Mouse (Mus musculus) erythroblast, embryonic 14.5 days (primary cell): Measurements from ENCODE around the gene Olfr556. TPM values are rescaled to one million over a fixed set of nuclear protein-coding genes. Genes with fewer than 3 reads are reported as not detected.
"Not testable (repeated sequence)": the region's sequence is repeated elsewhere in the genome, so short reads cannot be mapped to it uniquely, and the experiment has no call there.

Source experiments
- H3K27me3 ChIP-seq: 2 replicates; pipeline ENCODE4 v1.6.1; 2012; ENCODE audit warnings: inconsistent platforms; ENCODE audit not compliant: control insufficient read depth
- H3K36me3 ChIP-seq: 2 replicates; pipeline ENCODE4 v1.6.1; 2012; ENCODE audit warnings: mild to moderate bottlenecking, inconsistent platforms; ENCODE audit not compliant: control insufficient read depth
- H3K4me1 ChIP-seq: 2 replicates; pipeline ENCODE4 v1.6.1; 2012; ENCODE audit warnings: inconsistent platforms; ENCODE audit not compliant: control insufficient read depth
- H3K4me3 ChIP-seq: replicated peaks from 2 replicates; pipeline ENCODE3; 2012; ENCODE audit warnings: moderate library complexity, mild to moderate bottlenecking, inconsistent platforms
- H3K9me3 ChIP-seq: 2 replicates; pipeline ENCODE4 v1.6.1; 2012; ENCODE audit warnings: low read length, inconsistent platforms, mixed read lengths; ENCODE audit not compliant: control insufficient read depth
- GATA1 ChIP-seq: IDR thresholded peaks from 2 replicates; pipeline ENCODE4 v1.6.1; 2012; ENCODE audit warnings: low read length, inconsistent platforms, mixed read lengths
- TAL1 ChIP-seq: IDR thresholded peaks from 3 replicates; pipeline ENCODE4 v1.6.1; 2012; ENCODE audit warnings: low read length, inconsistent platforms, mixed read lengths
- polyA plus RNA-seq: library from polyadenylated mRNA; stranded (reverse); fragments of >175 nt; gene quantifications from 2 replicates; pipeline ENCODE4 v1.2.3, GENCODE M21; 2012

Gene Olfr556
- polyA plus RNA-seq: not detected in 2 replicates

DNA sequence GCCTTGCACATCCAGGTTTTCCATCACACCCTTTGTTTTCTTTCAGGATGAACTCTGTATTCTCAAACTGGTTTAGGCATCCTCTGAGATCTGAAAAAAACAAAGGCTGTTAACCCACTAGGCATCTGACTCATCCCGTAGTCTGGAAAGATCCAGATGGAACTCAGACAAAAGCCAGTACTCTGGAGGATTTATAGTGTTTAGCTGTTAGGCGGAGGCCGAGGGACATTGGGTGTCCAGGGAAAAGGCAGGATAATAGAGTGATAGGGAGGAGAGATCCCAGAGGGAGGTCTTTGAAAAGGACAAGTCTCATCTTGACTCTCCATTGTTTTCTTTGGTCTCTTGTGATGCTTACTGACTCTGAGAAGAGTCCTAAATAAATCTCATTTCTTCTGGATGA, at the start of gene Olfr556:
Gene Olfr556, plus strand, starts transcription at position 301 of the 400 bp plus-strand sequence.
- H3K4me3 ChIP-seq: no peak within 1 kb of the TSS
- TF ChIP-seq TAL1 (no peak), GATA1 (no peak)
- H3K9me3 ChIP-seq: no peaks in the 10 kb centered on the region
- H3K27me3 ChIP-seq: no peaks in the 10 kb centered on the region
- H3K36me3 ChIP-seq: no peaks in the 10 kb centered on the region
- H3K4me1 ChIP-seq: no peaks in the 10 kb centered on the region

DNA sequence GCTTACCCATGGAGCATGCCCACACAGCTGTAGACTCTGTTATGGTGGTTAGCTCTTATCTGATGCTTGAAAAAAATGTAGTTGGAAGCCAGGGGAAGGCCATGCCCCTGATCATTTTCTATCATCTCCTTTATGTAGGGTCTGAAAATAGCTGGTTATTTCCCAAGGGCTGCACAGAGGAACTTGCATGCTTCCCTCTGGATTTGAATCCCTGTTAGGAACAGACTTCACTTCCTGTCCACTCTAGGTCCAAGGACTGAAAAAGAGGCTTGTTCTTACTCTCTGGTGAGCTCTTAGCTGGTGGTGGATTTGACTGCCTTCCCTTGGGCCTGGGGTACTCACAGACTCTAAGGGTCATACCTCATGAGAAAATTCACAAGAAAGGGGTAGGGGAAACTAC, 46.6 kb upstream of the Olfr556 start, which contains the start of gene Olfr553:
Gene Olfr553, minus strand, starts transcription at position 101 of the 400 bp plus-strand sequence.
- no peaks in the 10 kb centered on the region for H3K4me1 ChIP-seq
- no peaks in the 10 kb centered on the region for H3K9me3 ChIP-seq
- no peak within 1 kb of the TSS for H3K4me3 ChIP-seq
- no peaks in the 10 kb centered on the region for H3K27me3 ChIP-seq
- TF ChIP-seq TAL1: no peak
- no peak for TF ChIP-seq GATA1
- no peaks in the 10 kb centered on the region for H3K36me3 ChIP-seq

DNA sequence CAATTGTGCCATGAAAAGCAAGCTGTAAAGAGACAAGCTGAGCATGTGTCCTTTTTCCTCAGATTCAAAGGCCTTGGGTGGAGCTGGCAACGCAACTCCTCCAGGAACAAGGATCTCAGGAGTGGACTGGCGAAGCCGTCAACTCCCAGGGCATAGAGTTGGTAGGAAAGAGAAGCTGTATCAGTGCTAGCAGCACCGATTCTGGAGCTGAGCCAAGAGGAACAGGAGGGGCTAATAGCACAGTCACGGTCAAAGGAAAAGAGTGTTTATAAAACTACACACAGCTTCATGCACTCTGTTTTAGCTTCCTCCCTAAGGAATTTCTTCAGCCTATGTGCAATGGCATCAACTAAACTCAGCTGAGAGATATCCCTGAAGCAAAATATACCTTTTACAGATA, 45.1 kb upstream of the Olfr556 start:
- Histone ChIP-seq H3K36me3 (no peaks in the 10 kb centered on the region), H3K4me3 (no peak overlapping the region), H3K27me3 (no peaks in the 10 kb centered on the region), H3K4me1 (no peaks in the 10 kb centered on the region), H3K9me3 (no peaks in the 10 kb centered on the region)
- TF ChIP-seq GATA1 (no peak), TAL1 (no peak)

DNA sequence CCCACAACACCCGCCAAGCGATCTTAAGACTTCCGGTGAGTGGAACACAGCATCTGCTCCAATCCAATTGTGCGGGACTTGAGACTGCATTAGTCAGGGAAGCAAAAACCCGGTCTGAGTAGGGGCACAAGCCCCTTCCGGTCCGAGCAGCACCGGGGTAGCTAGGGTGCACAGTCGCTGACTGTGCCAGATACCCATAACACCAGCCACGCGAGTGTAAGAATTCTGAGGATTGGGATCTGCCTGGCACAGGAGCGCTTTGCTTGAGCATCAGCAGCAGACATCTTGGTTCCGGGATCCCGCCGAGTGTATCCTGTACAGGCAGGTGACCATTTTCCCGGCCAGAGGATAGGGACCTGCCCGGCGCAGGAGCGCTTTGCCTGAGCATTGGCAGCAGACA, 44.3 kb upstream of the Olfr556 start:
- H3K27me3 ChIP-seq, H3K36me3 ChIP-seq, H3K4me3 ChIP-seq: not testable (repeated sequence)

GRCm38 (mm10) chr7:102636665-102637064, 28.0 kb upstream of the Olfr556 start:
- Histone ChIP-seq H3K4me1 (no peaks in the 10 kb centered on the region), H3K4me3 (no peak overlapping the region), H3K36me3 (no peaks in the 10 kb centered on the region), H3K9me3 (no peaks in the 10 kb centered on the region), H3K27me3 (no peaks in the 10 kb centered on the region)
- TF ChIP-seq GATA1 (no peak), TAL1 (no peak)

More for the DNA sequence above, 44.3 kb upstream of the Olfr556 start:
- not testable (repeated sequence) for H3K9me3 ChIP-seq, H3K4me1 ChIP-seq

DNA sequence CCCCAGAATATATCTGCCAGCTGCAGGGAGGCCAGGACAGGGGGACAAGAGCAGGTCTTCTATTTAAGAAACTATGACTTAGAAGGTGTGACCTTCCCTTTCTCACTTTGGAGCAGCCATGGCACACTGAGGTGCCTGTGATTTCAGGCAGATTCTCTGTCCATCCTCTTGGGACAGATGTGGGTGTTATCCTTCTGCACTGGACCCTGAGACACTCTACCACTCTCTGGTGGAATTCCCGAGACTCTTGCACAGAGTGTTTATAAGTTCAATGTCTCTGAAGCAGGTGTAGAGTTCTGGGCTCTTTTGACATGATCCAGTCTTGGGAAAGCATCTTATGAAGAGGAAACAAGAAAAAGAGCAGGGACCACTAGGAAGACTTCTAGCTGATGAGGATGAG, 26.6 kb upstream of the Olfr556 start, which contains the start of gene Olfr554:
Gene Olfr554, plus strand, starts transcription at position 301 of the 400 bp plus-strand sequence.
- TF ChIP-seq GATA1 (no peak), TAL1 (no peak)
- no peaks in the 10 kb centered on the region for H3K4me1 ChIP-seq
- H3K4me3 ChIP-seq: no peak within 1 kb of the TSS
- H3K9me3 ChIP-seq: no peaks in the 10 kb centered on the region
- H3K36me3 ChIP-seq: no peaks in the 10 kb centered on the region
- H3K27me3 ChIP-seq: no peaks in the 10 kb centered on the region

- H3K4me3 ChIP-seq, H3K4me1 ChIP-seq, H3K36me3 ChIP-seq, H3K9me3 ChIP-seq, H3K27me3 ChIP-seq: not testable (repeated sequence)
Measured at GRCm38 (mm10) chr7:102644945-102645344, 19.8 kb upstream of the Olfr556 start.

DNA sequence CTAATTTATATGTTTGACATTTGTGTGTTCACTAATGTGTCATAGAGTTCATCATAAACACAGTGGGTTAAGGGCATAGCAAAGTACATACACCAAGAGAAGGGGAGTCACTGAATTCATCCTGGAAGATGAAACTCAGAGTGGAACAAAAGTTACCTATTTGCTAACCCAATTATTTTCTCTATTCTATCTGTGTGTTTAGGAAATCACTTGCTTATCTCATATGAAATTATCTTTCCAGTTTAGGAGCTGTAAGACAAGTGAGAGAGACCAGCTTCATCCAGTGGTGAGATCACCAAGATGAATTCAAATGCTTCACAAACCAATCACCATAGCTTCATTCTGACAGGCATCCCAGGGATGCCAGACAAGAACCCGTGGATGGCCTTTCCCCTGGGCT, 6.2 kb upstream of the Olfr556 start, which contains the start of gene Olfr555:
Gene Olfr555, plus strand, starts transcription at position 301 of the 400 bp plus-strand sequence.
- H3K9me3 ChIP-seq: no peaks in the 10 kb centered on the region
- TF ChIP-seq TAL1 (no peak), GATA1 (no peak)
- H3K4me1 ChIP-seq: no peaks in the 10 kb centered on the region
- no peaks in the 10 kb centered on the region for H3K27me3 ChIP-seq
- no peak within 1 kb of the TSS for H3K4me3 ChIP-seq
- no peaks in the 10 kb centered on the region for H3K36me3 ChIP-seq

DNA sequence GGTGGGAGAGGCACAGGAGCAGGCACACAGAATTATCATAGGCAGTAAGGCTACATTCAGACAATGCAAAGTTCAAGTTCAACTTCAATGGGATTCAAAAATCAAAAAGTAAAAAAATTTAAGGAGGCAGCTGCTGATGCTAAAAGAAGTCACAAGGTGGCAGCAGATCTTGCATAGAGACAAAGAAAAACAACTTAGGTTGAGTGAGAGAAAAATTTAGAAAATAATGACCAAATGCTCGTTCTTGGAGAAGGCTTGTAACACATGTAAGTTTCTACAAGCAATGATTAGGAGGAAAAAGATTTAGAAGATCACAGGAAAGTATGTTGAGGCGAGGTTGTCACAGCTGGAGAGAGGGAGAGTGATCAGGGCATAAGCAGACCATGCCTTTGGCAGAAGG, 679 bp downstream of the Olfr556 start:
- TF ChIP-seq GATA1: no peak
- no peak for TF ChIP-seq TAL1
- Histone ChIP-seq H3K9me3 (no peaks in the 10 kb centered on the region), H3K4me1 (no peaks in the 10 kb centered on the region), H3K36me3 (no peaks in the 10 kb centered on the region), H3K27me3 (no peaks in the 10 kb centered on the region), H3K4me3 (no peak overlapping the region)

DNA sequence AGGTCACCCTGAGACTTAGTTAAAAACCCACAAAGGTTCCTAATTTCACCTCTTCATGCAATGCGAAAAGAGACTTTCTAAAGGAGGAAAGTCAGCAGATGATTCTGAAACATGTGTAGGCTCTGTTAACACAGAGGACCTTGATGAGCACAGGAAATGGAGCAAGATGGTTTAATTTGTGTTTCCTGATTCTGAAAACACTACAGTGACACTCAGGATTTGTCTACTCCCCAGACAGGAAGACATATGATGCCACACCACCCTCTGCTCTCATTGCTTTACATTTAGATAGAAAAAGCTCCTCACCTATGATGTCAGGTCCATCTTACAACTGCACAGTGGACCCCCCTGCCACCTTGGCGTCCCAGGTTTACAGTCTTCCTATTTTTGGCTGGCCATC, 11.5 kb downstream of the Olfr556 start:
- Histone ChIP-seq H3K4me3 (no peak overlapping the region), H3K27me3 (no peaks in the 10 kb centered on the region), H3K4me1 (no peaks in the 10 kb centered on the region), H3K9me3 (no peaks in the 10 kb centered on the region), H3K36me3 (no peaks in the 10 kb centered on the region)
- TF ChIP-seq GATA1: no peak
- no peak for TF ChIP-seq TAL1

DNA sequence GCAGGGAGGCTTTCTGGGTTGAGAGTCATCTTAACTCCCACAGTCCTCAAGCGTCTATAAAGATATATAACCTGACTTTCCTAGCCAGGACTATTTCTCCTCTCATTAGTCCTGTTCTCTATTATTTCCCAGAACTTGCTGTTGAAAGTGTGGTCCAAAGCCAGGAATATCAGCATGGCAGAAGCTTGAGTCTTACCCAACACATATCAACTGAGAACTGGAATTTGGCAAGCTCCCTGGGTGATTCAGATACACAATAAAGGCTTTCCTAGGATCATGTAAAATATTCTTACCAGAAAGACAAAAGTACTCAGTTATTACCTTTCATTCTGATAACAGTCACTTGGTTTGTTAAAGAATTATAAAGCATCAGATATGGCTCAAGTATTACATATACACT, 17.2 kb downstream of the Olfr556 start:
- Histone ChIP-seq H3K4me3 (no peak overlapping the region), H3K4me1 (peaks cover 2% of the 10 kb centered on the region), H3K27me3 (no peaks in the 10 kb centered on the region), H3K9me3 (no peaks in the 10 kb centered on the region), H3K36me3 (no peaks in the 10 kb centered on the region)
- no peak for TF ChIP-seq TAL1
- no peak for TF ChIP-seq GATA1
